Mouse (Mus musculus): ENCODE measurements around the gene Srrt. TPM values are rescaled to one million over a fixed set of nuclear protein-coding genes. Genes with fewer than 3 reads are reported as not detected.

Srrt gene
- total RNA-seq, 2 experiments from 2014 or later: 84.2 to 84.8 TPM

GRCm38 (mm10) chr5:137339290-137339979, 32.0 kb upstream of the Srrt start:
- DNase-seq: peak; percentile 70 to 72
- intact Hi-C loops (cut with DNase I): loop anchor here (1.0 to 10.0 kb wide), 3 partner anchors 9 to 425 kb away; no protein-coding TSS in a partner anchor

- DNase-seq: peak; percentile 67
- intact Hi-C loops (cut with DNase I): loop anchor here (1.0 to 10.0 kb wide), 3 partner anchors 10 to 426 kb away; no protein-coding TSS in a partner anchor
These were observed 31.3 kb upstream of the Srrt start for GRCm38 (mm10) chr5:137338663-137339289.

GRCm38 (mm10) chr5:137338256-137338655, 30.8 kb upstream of the Srrt start:
- peak; percentile 89 to 92 for DNase-seq
- intact Hi-C loops (cut with DNase I): loop anchor here (2.0 to 10.0 kb wide), 2 partner anchors 15 to 427 kb away; no protein-coding TSS in a partner anchor

GRCm38 (mm10) chr5:137337190-137337589, 29.7 kb upstream of the Srrt start:
- DNase-seq: no peak
- intact Hi-C loops (cut with DNase I): loop anchor here (10.0 kb wide), 1 partner anchor 428 kb away; no protein-coding TSS in a partner anchor

GRCm38 (mm10) chr5:137335066-137335465, 27.6 kb upstream of the Srrt start:
- no peak for DNase-seq
- intact Hi-C loops (cut with DNase I): loop anchor here (10.0 kb wide), 1 partner anchor 430 kb away; no protein-coding TSS in a partner anchor

GRCm38 (mm10) chr5:137334317-137334716, 26.8 kb upstream of the Srrt start:
- intact Hi-C loops (cut with DNase I): loop anchor here (1.0 to 10.0 kb wide), 3 partner anchors 42 to 430 kb away; no protein-coding TSS in a partner anchor
- DNase-seq: no peak

GRCm38 (mm10) chr5:137333512-137334174, 26.2 kb upstream of the Srrt start, which contains the start of gene Slc12a9:
Gene Slc12a9, minus strand, starts transcription at chr5:137333597.
- intact Hi-C loops (cut with DNase I): loop anchor here (1.0 to 10.0 kb wide), 3 partner anchors 43 to 431 kb away; no protein-coding TSS in a partner anchor

GRCm38 (mm10) chr5:137332857-137333511, 25.5 kb upstream of the Srrt start:
- intact Hi-C loops (cut with DNase I): loop anchor here (5.0 to 10.0 kb wide), 2 partner anchors 149 to 432 kb away; no protein-coding TSS in a partner anchor
- no peak for DNase-seq

More at GRCm38 (mm10) chr5:137333512-137334174, 26.2 kb upstream of the Srrt start, which contains the start of gene Slc12a9:
- peak; percentile 88 to 96 for DNase-seq

GRCm38 (mm10) chr5:137330910-137331309, 23.4 kb upstream of the Srrt start:
- intact Hi-C loops (cut with DNase I): loop anchor here (5.0 to 10.0 kb wide), 2 partner anchors 151 to 434 kb away; no protein-coding TSS in a partner anchor
- no peak for DNase-seq

- intact Hi-C loops (cut with DNase I): no loop called here
- DNase-seq: no peak
These were observed 13.5 kb upstream of the Srrt start for GRCm38 (mm10) chr5:137320996-137321395.

GRCm38 (mm10) chr5:137318570-137318969, 11.1 kb upstream of the Srrt start:
- intact Hi-C loops (cut with DNase I): no loop called here
- no peak for DNase-seq

- intact Hi-C loops (cut with DNase I): no loop called here
- no peak for DNase-seq
These were observed 9.9 kb upstream of the Srrt start for GRCm38 (mm10) chr5:137317361-137317760.

GRCm38 (mm10) chr5:137315084-137315903, 7.8 kb upstream of the Srrt start:
- DNase-seq: peak; percentile 44 to 45
- intact Hi-C loops (cut with DNase I): loop anchor here (2.0 kb wide), 1 partner anchor 24 kb away; no protein-coding TSS in a partner anchor

GRCm38 (mm10) chr5:137314193-137315083, 7.0 kb upstream of the Srrt start, which contains the start of gene Trip6:
Gene Trip6, minus strand, starts transcription at chr5:137314404.
- DNase-seq: peak; percentile 85 to 91
- intact Hi-C loops (cut with DNase I): loop anchor here (2.0 kb wide), 1 partner anchor 24 kb away; no protein-coding TSS in a partner anchor

- DNase-seq: no peak
- intact Hi-C loops (cut with DNase I): loop anchor here (2.0 kb wide), 1 partner anchor 23 kb away; no protein-coding TSS in a partner anchor
These were observed 6.2 kb upstream of the Srrt start for GRCm38 (mm10) chr5:137313466-137314192.

GRCm38 (mm10) chr5:137308356-137308755, 882 bp upstream of the Srrt start:
- intact Hi-C loops (cut with DNase I): no loop called here
- no peak for DNase-seq

- intact Hi-C loops (cut with DNase I): no loop called here
- DNase-seq: no peak
These were observed 952 bp downstream of the Srrt start for GRCm38 (mm10) chr5:137306439-137307005.

Data from heart, postnatal 14 days (tissue).